8 mouse cellular contexts compared by ENCODE assay signal in genomic region chr6:121366537-121366936, GRCm38 (mm10). TPM values are rescaled to one million over a fixed set of nuclear protein-coding genes. Genes with fewer than 3 reads are reported as not detected.
DNase-seq lines count a peak whose midpoint lies in the region; ATAC-seq and TF ChIP-seq lines count a peak whose summit lies in the region.
"Not testable (repeated sequence)": the region's sequence is repeated elsewhere in the genome, so short reads cannot be mapped to it uniquely, and the experiment has no call there.

No protein-coding gene starts in this region.

- not testable (repeated sequence) for H3K4me2 ChIP-seq in lung, embryonic 14.5 days; neural tube, embryonic 11.5 days (ENCODE audit: low read depth)

- not testable (repeated sequence) for H3K4me3 ChIP-seq in bone marrow macrophage, adult 2 months (ENCODE audit: insufficient read depth, low read length); lung, embryonic 14.5 days (ENCODE audit: low read depth, low read length); neural tube, embryonic 11.5 days (ENCODE audit: low read depth, low read length)

- peak; percentile 89 for ATAC-seq in granulocyte monocyte progenitor cell, adult 5-6 weeks (replicated peaks; ENCODE audit: poor library complexity, severe bottlenecking)
- not testable (repeated sequence) for ATAC-seq in lung, embryonic 14.5 days (ENCODE audit: insufficient read depth); neural tube, embryonic 11.5 days (ENCODE audit: insufficient read depth, low FRiP score, low TSS enrichment)

- H3K9me3 ChIP-seq in lung, embryonic 14.5 days (ENCODE audit: low read depth, low read length); neural tube, embryonic 11.5 days (ENCODE audit: control insufficient read depth, low read length): not testable (repeated sequence)

- TF ChIP-seq POLR2A in bone marrow macrophage, adult 2 months (IDR thresholded peaks at IDR 0.05; ENCODE audit: borderline replicate concordance, low read depth, low read length) = not testable (repeated sequence)

- peak; percentile 45 for DNase-seq in ES-CJ7 (ENCODE audit: low read depth, low spot score)
- DNase-seq in embryo, embryonic 10 days (ENCODE audit: low spot score) = peak; percentile 44
- peak; percentile 65 for DNase-seq in kidney, postnatal 10 days
- DNase-seq in lung, embryonic 14.5 days = peak; percentile 72
- DNase-seq in neural tube, embryonic 11.5 days (ENCODE audit: low spot score) = peak; percentile 45
- DNase-seq in thymus, postnatal 14 days = peak; percentile 35

- peaks cover 15% of the 10 kb centered on the region for H3K4me1 ChIP-seq in bone marrow macrophage, adult 2 months (ENCODE audit: control insufficient read depth, insufficient read depth, low read length)
- not testable (repeated sequence) for H3K4me1 ChIP-seq in lung, embryonic 14.5 days (ENCODE audit: insufficient read depth); neural tube, embryonic 11.5 days (ENCODE audit: control insufficient read depth, insufficient read depth, low read length)

- peak; percentile 44 for TF ChIP-seq CTCF in bone marrow macrophage, adult 2 months (IDR thresholded peaks at IDR 0.05; ENCODE audit: low read depth, low read length)
- peak; percentile 66 for TF ChIP-seq CTCF in lung, embryonic 14.5 days (IDR thresholded peaks at IDR 0.05; ENCODE audit: low read depth)

- WGBS in lung, embryonic 14.5 days = 9% methylated on average over 2 of the region's 2 CpGs
- 23% methylated on average over 2 of the region's 2 CpGs for WGBS in neural tube, embryonic 11.5 days

- not testable (repeated sequence) for H3K27me3 ChIP-seq in lung, embryonic 14.5 days (ENCODE audit: insufficient read depth, low read length); neural tube, embryonic 11.5 days (ENCODE audit: control insufficient read depth, insufficient read depth, low read length)

- not testable (repeated sequence) for H3K27ac ChIP-seq in bone marrow macrophage, adult 2 months (ENCODE audit: insufficient read depth, low read depth, low read length); lung, embryonic 14.5 days (ENCODE audit: low read depth); neural tube, embryonic 11.5 days (ENCODE audit: low read depth, low read length)

- H3K36me3 ChIP-seq in lung, embryonic 14.5 days (ENCODE audit: insufficient read depth); neural tube, embryonic 11.5 days (ENCODE audit: control insufficient read depth, insufficient read depth, low read length): not testable (repeated sequence)

- H3K9ac ChIP-seq in lung, embryonic 14.5 days; neural tube, embryonic 11.5 days (ENCODE audit: low read length): not testable (repeated sequence)

RNA-seq across cellular contexts. Expression of gene Slc6a12, which starts 23.7 kb away (rescaled TPM):
- polyA plus RNA-seq in bone marrow macrophage, adult 2 months (2012; ENCODE audit: insufficient read depth, insufficient read length, missing spikeins) = 20.5 and 25.7 TPM in 2 replicates
- total RNA-seq in granulocyte monocyte progenitor cell, adult 5-6 weeks (2014; fragmentation: Nextera tagmentation) = 1.1 TPM in 1 of 2 replicates, not detected in the other
- 1.3 and 2.0 TPM in 2 replicates for total RNA-seq in granulocyte monocyte progenitor cell, adult 5-6 weeks (2017)
- not detected in 2 replicates for polyA plus RNA-seq in lung, embryonic 14.5 days (2014; fragmentation: Nextera tagmentation; extraction: Ambion mirVana)
- polyA plus RNA-seq in neural tube, embryonic 11.5 days (2014; fragmentation: Nextera tagmentation; extraction: Ambion mirVana) = not detected in 2 replicates

Comparison
In these comparisons a context has a peak if more than half of its experiments do, and no peak if none do; other contexts are left out.
1. RNA of gene Slc6a12, which starts 23.7 kb away (polyA plus RNA-seq): 20.5 to 25.7 TPM in bone marrow macrophage, adult 2 months; not detected in lung, embryonic 14.5 days and not detected in neural tube, embryonic 11.5 days; every median in the first group is over 10 times any median in the second.
2. Peak in every context shown above with its lines, with median percentiles within 50 percentile points of each other: DNase-seq.